Mouse (Mus musculus) stomach, embryonic 14.5 days (tissue): ENCODE data around the gene Carf. TPM values are rescaled to one million over a fixed set of nuclear protein-coding genes. Genes with fewer than 3 reads are reported as not detected.
A peak's percentile ranks its signal among the peaks of the same experiment; 100 is the strongest.
"Not testable (repeated sequence)": the region's sequence is repeated elsewhere in the genome, so short reads cannot be mapped to it uniquely, and the experiment has no call there.

Experiments
- ATAC-seq: fragments of 200-750 bp; cut with Nextera tagmentation; 2 replicates; pipeline ENCODE4 v1.8.0; 2017; ENCODE audit warnings: low read depth, moderate TSS enrichment; ENCODE audit not compliant: insufficient number of reproducible peaks, insufficient read depth, low FRiP score
- H3K27ac ChIP-seq: fragments of 300-500 bp; sonication (generic); 2 replicates; pipeline ENCODE4 v1.5.1; 2014; ENCODE audit warnings: mild to moderate bottlenecking, low read length, moderate library complexity, mixed read lengths
- H3K27me3 ChIP-seq: fragments of 300-500 bp; sonication (generic); 2 replicates; pipeline ENCODE4 v1.6.1; 2014; ENCODE audit warnings: low read length, control low read depth, mixed read lengths; ENCODE audit not compliant: control insufficient read depth, insufficient read depth
- H3K36me3 ChIP-seq: fragments of 300-500 bp; sonication (generic); 2 replicates; pipeline ENCODE4 v1.6.1; 2014; ENCODE audit warnings: mild to moderate bottlenecking, control low read depth, low read length, moderate library complexity, mixed read lengths; ENCODE audit not compliant: control insufficient read depth, insufficient read depth
- H3K4me1 ChIP-seq: fragments of 300-500 bp; sonication (generic); 2 replicates; pipeline ENCODE4 v1.6.1; 2014; ENCODE audit warnings: low read length, control low read depth, mixed read lengths; ENCODE audit not compliant: control insufficient read depth, insufficient read depth
- H3K4me2 ChIP-seq: fragments of 300-500 bp; sonication (generic); replicated peaks from 2 replicates; pipeline ENCODE4 v1.6.1; 2014; ENCODE audit warnings: low read depth, low read length, control low read depth
- H3K4me3 ChIP-seq: fragments of 300-500 bp; sonication (generic); 2 replicates; pipeline ENCODE4 v1.5.1; 2014; ENCODE audit warnings: low read depth, low read length, control low read depth
- H3K9ac ChIP-seq: fragments of 300-500 bp; sonication (generic); replicated peaks from 2 replicates; pipeline ENCODE4 v1.6.1; 2014; ENCODE audit warnings: low read depth, mild to moderate bottlenecking, control low read depth, low read length, moderate library complexity, mixed read lengths
- H3K9me3 ChIP-seq: fragments of 300-500 bp; sonication (generic); 2 replicates; pipeline ENCODE4 v1.6.1; 2016; ENCODE audit warnings: low read depth, low read length, control low read depth; ENCODE audit not compliant: control insufficient read depth
- WGBS: fragments of 180-500 bp; shearing (Covaris S2); extraction: QIAGEN DNeasy Blood & Tissue Kit; methylation state at CpG from one replicate; pipeline ENCODE4 v1.1.7; 2014; 5-methylcytosine and 5-hydroxymethylcytosine counted together
- polyA plus RNA-seq: library from polyadenylated mRNA; unstranded; fragments of >200 nt; fragmentation: Nextera tagmentation; extraction: Ambion mirVana; gene quantifications from 2 replicates; pipeline ENCODE4 v1.2.1, GENCODE M21; 2014

The Carf gene
- polyA plus RNA-seq, 1 experiment from 2014 or later, result 11.4 TPM

DNA sequence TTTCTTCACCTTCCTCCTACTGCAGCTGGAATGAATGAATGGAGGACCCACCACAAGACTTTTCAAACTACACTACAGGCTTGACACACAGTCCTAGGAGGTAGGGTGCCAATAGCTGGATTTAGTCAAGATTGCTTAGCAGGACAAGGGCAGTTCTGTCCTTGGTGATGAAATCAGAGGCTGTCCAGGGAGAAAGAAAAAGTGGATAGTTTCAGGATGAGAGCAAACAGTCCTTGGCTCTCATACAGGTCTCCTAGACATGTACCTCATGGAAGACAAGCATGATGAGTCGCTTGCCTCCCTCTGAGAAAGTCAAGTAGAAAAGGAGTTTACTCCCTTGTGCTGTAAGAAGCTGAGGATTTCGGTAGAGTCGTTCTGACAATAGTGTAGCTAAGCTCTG, 65.6 kb downstream of the Carf start:
- no peaks in the 10 kb centered on the region for H3K27me3 ChIP-seq
- 86% methylated on average over 3 of the region's 3 CpGs for WGBS
- no peaks in the 10 kb centered on the region for H3K9me3 ChIP-seq
- no peak overlapping the region for H3K4me3 ChIP-seq
- H3K4me2 ChIP-seq, result no peak overlapping the region
- H3K36me3 ChIP-seq, result no peaks in the 10 kb centered on the region
- ATAC-seq, result no peak
- no peaks in the 10 kb centered on the region for H3K4me1 ChIP-seq
- H3K9ac ChIP-seq, result no peak overlapping the region
- no peak overlapping the region for H3K27ac ChIP-seq

DNA sequence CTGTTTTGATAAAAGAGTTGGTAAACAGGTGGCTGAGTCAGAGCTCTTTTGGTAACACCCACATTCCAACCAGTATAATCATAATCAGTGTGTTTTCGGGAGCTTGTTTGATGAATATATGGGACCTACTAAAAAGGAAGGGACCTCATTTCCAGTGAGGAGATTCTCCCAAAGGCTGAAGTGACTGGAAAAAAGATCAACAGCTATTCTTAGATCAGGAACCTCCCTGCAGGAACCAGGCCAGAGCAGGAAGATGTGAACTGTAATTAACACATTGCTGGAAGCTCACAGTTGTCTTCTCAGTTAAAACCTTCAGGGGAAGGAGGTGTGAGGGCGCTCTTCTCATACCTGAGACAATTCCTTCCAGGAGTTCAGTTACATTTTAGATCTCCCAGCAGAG, 71.6 kb downstream of the Carf start:
- 71% methylated on average over 2 of the region's 2 CpGs for WGBS
- H3K27ac ChIP-seq, result no peak overlapping the region
- no peak for ATAC-seq

DNA sequence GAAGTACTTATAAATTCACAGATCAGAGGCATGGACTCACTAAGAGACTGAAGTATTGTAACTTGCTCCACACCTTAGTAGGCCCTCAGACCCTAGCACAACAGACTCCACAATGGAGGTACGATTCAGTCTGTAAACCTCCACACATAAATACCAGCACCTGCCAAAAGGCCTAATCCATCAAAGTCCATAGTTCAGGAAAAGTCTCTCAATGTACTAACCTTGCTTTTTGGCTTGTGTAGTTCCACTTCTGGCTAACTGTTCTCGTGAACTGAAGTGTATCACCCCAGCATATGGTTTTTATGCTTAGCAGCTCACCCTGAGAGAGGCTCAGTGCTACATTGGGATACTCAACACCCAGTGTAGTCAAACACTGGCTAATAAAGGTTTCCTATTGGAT, 72.2 kb downstream of the Carf start:
- Histone ChIP-seq H3K27ac (no peak overlapping the region), H3K4me3 (no peak overlapping the region), H3K9ac (no peak overlapping the region), H3K36me3 (no peaks in the 10 kb centered on the region), H3K4me2 (no peak overlapping the region), H3K27me3 (no peaks in the 10 kb centered on the region), H3K9me3 (no peaks in the 10 kb centered on the region), H3K4me1 (no peaks in the 10 kb centered on the region)
- 53% methylated on average over 2 of the region's 2 CpGs for WGBS
- no peak for ATAC-seq

More for the DNA sequence above, 71.6 kb downstream of the Carf start:
- H3K9ac ChIP-seq, result no peak overlapping the region
- H3K4me3 ChIP-seq, result no peak overlapping the region
- H3K4me2 ChIP-seq, result no peak overlapping the region
- no peaks in the 10 kb centered on the region for H3K4me1 ChIP-seq
- H3K9me3 ChIP-seq, result no peaks in the 10 kb centered on the region
- H3K36me3 ChIP-seq, result no peaks in the 10 kb centered on the region
- no peaks in the 10 kb centered on the region for H3K27me3 ChIP-seq

DNA sequence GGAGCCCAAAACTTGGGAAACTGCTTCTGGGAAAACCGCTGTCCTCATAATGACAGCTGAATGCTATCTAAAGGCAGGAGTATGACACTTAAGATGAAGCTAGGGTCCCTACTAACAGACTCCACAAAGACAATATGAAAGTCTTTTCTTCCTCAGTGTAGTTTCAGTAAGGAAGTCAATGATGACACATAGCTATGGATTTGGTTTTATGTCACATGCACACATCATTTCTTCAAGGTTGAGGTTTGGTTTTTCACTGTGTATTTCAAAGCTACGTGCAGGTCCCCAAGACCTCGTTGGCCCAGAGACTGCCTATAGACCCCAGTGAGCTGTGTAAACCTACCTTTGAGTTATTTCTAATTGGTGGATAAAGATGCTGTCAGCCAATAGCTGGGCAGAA, 75.1 kb downstream of the Carf start:
- no peaks in the 10 kb centered on the region for H3K36me3 ChIP-seq
- ATAC-seq, result no peak
- no peak overlapping the region for H3K27ac ChIP-seq
- H3K4me2 ChIP-seq, result no peak overlapping the region
- H3K9ac ChIP-seq, result no peak overlapping the region
- no peaks in the 10 kb centered on the region for H3K27me3 ChIP-seq
- H3K9me3 ChIP-seq, result no peaks in the 10 kb centered on the region
- H3K4me1 ChIP-seq, result no peaks in the 10 kb centered on the region
- 84% methylated on average over 3 of the region's 3 CpGs for WGBS
- H3K4me3 ChIP-seq, result no peak overlapping the region

DNA sequence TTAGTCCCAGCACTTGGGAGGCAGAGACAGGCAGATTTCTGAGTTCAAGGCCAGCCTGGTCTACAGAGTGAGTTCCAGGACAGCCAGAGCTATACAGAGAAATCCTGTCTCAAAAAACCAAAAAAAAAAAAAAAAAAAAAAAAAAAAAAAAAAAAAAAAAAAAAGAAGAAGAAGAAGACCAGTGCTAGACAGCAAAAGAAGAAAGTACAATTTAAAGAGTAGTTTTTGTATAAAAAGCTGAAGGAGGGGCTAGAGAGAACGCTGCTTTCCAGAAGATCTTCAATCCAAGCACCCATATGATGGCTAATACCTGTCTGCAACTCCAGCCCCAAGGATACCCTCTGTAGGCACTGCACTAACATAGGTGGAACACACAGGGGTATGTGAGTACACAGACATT, 79.8 kb downstream of the Carf start:
- 88% methylated on average over 1 of the region's 1 CpGs for WGBS

DNA sequence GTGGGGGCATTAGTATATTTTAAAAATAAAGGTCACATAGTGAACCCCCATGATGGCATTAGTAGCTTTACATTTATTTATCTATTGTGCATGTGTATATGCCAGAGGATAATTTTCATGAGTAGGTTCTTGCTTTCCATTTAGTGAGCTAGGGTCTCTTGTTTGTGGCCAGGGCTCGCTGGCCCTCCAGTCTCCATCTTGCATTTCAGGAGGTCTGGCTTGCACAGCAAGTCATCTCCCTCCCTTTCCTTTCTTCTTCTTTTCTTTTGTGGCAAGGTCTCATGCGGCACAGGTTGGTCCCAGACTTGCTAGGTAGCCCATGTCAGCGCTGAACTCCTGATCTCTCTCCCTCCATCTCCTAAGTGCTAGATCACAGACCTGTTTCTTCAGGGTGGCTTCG, 81.3 kb downstream of the Carf start:
- WGBS, result 23% methylated on average over 4 of the region's 4 CpGs
- Histone ChIP-seq H3K4me2 (peak overlapping the region; percentile 40), H3K36me3 (no peaks in the 10 kb centered on the region), H3K4me3 (peak overlapping the region; percentile 85), H3K27ac (peak overlapping the region; percentile 68; the same call in 1 of the 2 replicates), H3K9ac (peak overlapping the region; percentile 25; the same call in 1 of the 2 replicates), H3K9me3 (no peaks in the 10 kb centered on the region), H3K4me1 (peaks cover 5% of the 10 kb centered on the region; the same call in 1 of the 2 replicates), H3K27me3 (no peaks in the 10 kb centered on the region)
- ATAC-seq, result no peak

More for the DNA sequence above, 79.8 kb downstream of the Carf start:
- not testable (repeated sequence) for H3K4me2 ChIP-seq, H3K36me3 ChIP-seq, H3K4me3 ChIP-seq, H3K9ac ChIP-seq, ATAC-seq, H3K27me3 ChIP-seq, H3K4me1 ChIP-seq, H3K9me3 ChIP-seq
- H3K27ac ChIP-seq, result peak overlapping the region; percentile 39; the same call in 1 of the 2 replicates

DNA sequence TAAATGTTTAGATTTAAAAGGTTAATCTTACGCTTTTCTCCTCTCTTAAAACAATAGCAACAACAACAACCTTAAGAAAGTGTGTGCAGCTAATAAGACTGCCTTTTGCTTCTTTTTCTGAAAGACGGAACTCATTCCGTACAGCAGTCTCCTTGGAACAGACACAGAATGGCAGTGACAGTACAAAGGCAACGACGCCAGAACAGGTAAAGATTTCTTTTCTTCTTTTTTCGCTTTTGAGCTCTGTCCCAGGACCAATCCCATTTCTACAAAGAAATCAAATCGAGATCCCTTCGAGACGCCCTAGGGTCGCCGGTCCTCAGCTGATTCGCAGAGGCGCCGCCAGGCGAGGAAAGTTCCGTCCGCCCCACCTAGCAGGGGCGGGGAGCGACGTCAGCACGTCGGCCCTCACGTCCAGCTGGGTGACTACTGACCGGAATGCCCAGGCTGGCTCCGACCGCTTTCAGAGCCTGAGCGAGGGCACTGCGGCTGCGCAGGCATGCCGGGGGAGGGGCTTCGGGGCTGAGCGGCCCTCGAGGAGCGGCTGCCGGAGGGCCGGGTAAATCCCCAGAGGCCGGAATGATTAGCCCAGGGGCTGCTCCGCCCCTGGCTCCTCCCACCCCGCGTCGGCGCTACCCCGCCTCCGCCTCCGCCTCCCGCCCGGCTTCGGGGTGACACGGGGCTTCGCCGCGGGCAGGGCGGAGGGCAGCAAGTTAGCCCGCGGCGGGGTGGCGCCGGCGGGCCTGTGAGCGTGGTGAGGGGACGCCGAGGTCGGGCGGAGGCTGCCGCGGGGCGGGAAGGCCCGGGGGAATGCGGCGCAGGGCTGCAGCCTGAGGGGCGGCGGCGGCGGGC, 82.1 kb downstream of the Carf start, which contains the start of gene Nbeal1:
Gene Nbeal1, plus strand, starts transcription at position 668 of the 852 bp plus-strand sequence.
- H3K9me3 ChIP-seq, result no peaks in the 10 kb centered on the region
- H3K4me2 ChIP-seq, result peak within 1 kb of the TSS; percentile 57
- WGBS, result under 1% methylated on average over 74 of the region's 74 CpGs
- ATAC-seq, result peak; percentile 98
- H3K4me1 ChIP-seq, result peaks cover 5% of the 10 kb centered on the region; the same call in 1 of the 2 replicates
- peak within 1 kb of the TSS; percentile 94 for H3K27ac ChIP-seq
- peak within 1 kb of the TSS; percentile 82 for H3K9ac ChIP-seq
- no peaks in the 10 kb centered on the region for H3K36me3 ChIP-seq
- H3K27me3 ChIP-seq, result no peaks in the 10 kb centered on the region
- H3K4me3 ChIP-seq, result peak within 1 kb of the TSS; percentile 85

DNA sequence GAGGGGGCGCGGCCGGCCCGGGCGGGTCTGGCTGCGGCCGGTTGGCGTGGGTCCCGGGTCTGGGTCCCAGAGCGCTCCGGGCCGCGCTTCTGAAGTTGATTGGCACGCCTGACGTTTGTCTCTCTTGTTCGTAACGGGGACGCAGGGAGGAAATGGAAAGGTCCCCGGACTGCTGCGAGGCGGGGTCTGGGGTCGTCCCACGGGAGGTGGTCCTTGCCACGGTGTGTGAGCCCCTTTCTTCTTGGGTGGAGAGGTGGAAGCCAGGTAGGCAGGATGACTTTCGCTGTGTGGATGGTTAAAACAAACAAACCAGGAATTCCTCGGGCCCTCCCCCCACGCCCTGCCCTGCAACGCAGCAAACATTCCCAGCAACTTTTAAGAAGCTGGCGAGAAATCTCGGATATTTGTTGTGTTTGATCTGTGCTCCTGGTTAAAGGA, 82.8 kb downstream of the Carf start:
- peak overlapping the region; percentile 94 for H3K27ac ChIP-seq
- no peaks in the 10 kb centered on the region for H3K36me3 ChIP-seq
- no peaks in the 10 kb centered on the region for H3K9me3 ChIP-seq
- peak overlapping the region; percentile 85 for H3K4me3 ChIP-seq
- peaks cover 5% of the 10 kb centered on the region; the same call in 1 of the 2 replicates for H3K4me1 ChIP-seq
- peak overlapping the region; percentile 57 for H3K4me2 ChIP-seq
- H3K9ac ChIP-seq, result peak overlapping the region; percentile 82
- WGBS, result 0% methylated on average over 30 of the region's 30 CpGs
- H3K27me3 ChIP-seq, result no peaks in the 10 kb centered on the region
- ATAC-seq, result peak; percentile 72
